Mouse (Mus musculus) liver, embryonic 14.5 days (tissue): ENCODE data around the gene Elovl2. TPM values are rescaled to one million over a fixed set of nuclear protein-coding genes. Genes with fewer than 3 reads are reported as not detected.
A peak's percentile ranks its signal among the peaks of the same experiment; 100 is the strongest.
"Not testable (repeated sequence)": the region's sequence is repeated elsewhere in the genome, so short reads cannot be mapped to it uniquely, and the experiment has no call there.

ENCODE experiments used
- ATAC-seq: fragments of 200-750 bp; cut with Nextera tagmentation; 2 replicates; pipeline ENCODE4 v1.8.0; 2017; ENCODE audit warnings: moderate number of reproducible peaks, mild to moderate bottlenecking, moderate library complexity; ENCODE audit not compliant: insufficient read depth
- DNase-seq, 3 experiments: peaks; one replicate each; pipeline ENCODE4 v3.0.0-alpha.2; 2012 to 2013; ENCODE audit warnings: low read depth in 3 of 3, low spot score in 3 of 3
- H3K27ac ChIP-seq: fragments of 300-500 bp; sonication (generic); 2 replicates; pipeline ENCODE4 v1.5.1; 2014; ENCODE audit warnings: moderate library complexity, mild to moderate bottlenecking, control low read depth, inconsistent platforms
- H3K27me3 ChIP-seq: fragments of 300-500 bp; sonication (generic); 2 replicates; pipeline ENCODE4 v1.6.1; 2014; ENCODE audit warnings: mild to moderate bottlenecking, low read length, moderate library complexity; ENCODE audit not compliant: control insufficient read depth, insufficient read depth
- H3K36me3 ChIP-seq: fragments of 300-500 bp; sonication (generic); replicated peaks from 2 replicates; pipeline ENCODE4 v1.6.1; 2014; ENCODE audit warnings: low read depth; ENCODE audit not compliant: control insufficient read depth, insufficient read depth
- H3K4me1 ChIP-seq, 2 experiments: fragments of 200-500 bp in 1 of 2; fragments of 300-500 bp in 1 of 2; sonication (generic) in 1 of 2; replicated peaks; 2 replicates each; pipeline ENCODE4 v1.6.1; 2012 to 2014; ENCODE audit warnings: antibody characterized with exemption in 1 of 2, inconsistent platforms in 1 of 2, low read length in 1 of 2; ENCODE audit not compliant: control insufficient read depth in 2 of 2, insufficient read depth in 2 of 2
- H3K4me2 ChIP-seq: fragments of 300-500 bp; sonication (generic); 2 replicates; pipeline ENCODE4 v1.6.1; 2014; ENCODE audit warnings: low read depth, mild to moderate bottlenecking, control low read depth, moderate library complexity
- H3K4me3 ChIP-seq, 2 experiments: fragments of 200-500 bp in 1 of 2; fragments of 300-500 bp in 1 of 2; sonication (generic) in 1 of 2; 2 replicates each; pipeline ENCODE4 v1.5.1; 2012 to 2014; ENCODE audit warnings: low read depth in 2 of 2, low read length in 2 of 2, mild to moderate bottlenecking in 2 of 2, control low read depth in 1 of 2, inconsistent platforms in 1 of 2, moderate library complexity in 1 of 2; ENCODE audit not compliant: insufficient read depth in 1 of 2
- H3K9ac ChIP-seq: fragments of 300-500 bp; sonication (generic); replicated peaks from 2 replicates; pipeline ENCODE4 v1.6.1; 2014; ENCODE audit warnings: mild to moderate bottlenecking, control low read depth, moderate library complexity
- H3K9me3 ChIP-seq: fragments of 300-500 bp; sonication (generic); 2 replicates; pipeline ENCODE4 v1.6.1; 2016; ENCODE audit warnings: low read length, mixed read lengths; ENCODE audit not compliant: control insufficient read depth
- CTCF ChIP-seq: IDR thresholded peaks from 2 replicates; pipeline ENCODE4 v1.5.1; 2016; ENCODE audit warnings: antibody characterized with exemption, low read depth, control low read depth
- EP300 ChIP-seq: IDR thresholded peaks from 2 replicates; pipeline ENCODE4 v1.6.1; 2016; ENCODE audit warnings: antibody characterized with exemption, low read depth
- WGBS: fragments of 180-500 bp; shearing (Covaris S2); extraction: QIAGEN DNeasy Blood & Tissue Kit; methylation state at CpG from one replicate; pipeline ENCODE4 v1.1.7; 2014; ENCODE audit not compliant: insufficient replicate concordance; 5-methylcytosine and 5-hydroxymethylcytosine counted together
- polyA plus RNA-seq, 2 experiments: library from polyadenylated mRNA; depleted of rRNA in 1 of 2; stranded (reverse) in 1 of 2; unstranded in 1 of 2; fragments of >200 nt; fragmentation: Nextera tagmentation in 1 of 2; extraction: Ambion mirVana in 1 of 2; gene quantifications; 2 replicates each; pipeline versions ENCODE4 v1.2.1 to v1.2.3; 2012 to 2014

The Elovl2 gene
- polyA plus RNA-seq, 2 experiments: 17.4 to 28.1 TPM

GRCm38 (mm10) chr13:41212558-41213322, 7.5 kb downstream of the Elovl2 start:
- H3K9ac ChIP-seq: no peak overlapping the region
- peaks cover 0 to 5% of the 10 kb centered on the region in 2 experiments; a peak in 2 of 4 replicates for H3K4me1 ChIP-seq
- DNase-seq (no peak), ATAC-seq (peak; percentile 35; the same call in 1 of the 2 replicates)
- no peaks in the 10 kb centered on the region for H3K36me3 ChIP-seq
- H3K9me3 ChIP-seq: no peaks in the 10 kb centered on the region
- no peak overlapping the region for H3K4me3 ChIP-seq
- no peak overlapping the region for H3K27ac ChIP-seq
- 49% methylated on average over 6 of the region's 6 CpGs for WGBS
- TF ChIP-seq EP300 (no peak), CTCF (no peak)
- H3K27me3 ChIP-seq: no peaks in the 10 kb centered on the region
- no peak overlapping the region for H3K4me2 ChIP-seq

GRCm38 (mm10) chr13:41211276-41211675, 8.9 kb downstream of the Elovl2 start:
- WGBS: 49% methylated on average over 4 of the region's 4 CpGs
- H3K9ac ChIP-seq: no peak overlapping the region
- no peaks in the 10 kb centered on the region for H3K27me3 ChIP-seq
- H3K4me3 ChIP-seq: no peak overlapping the region
- no peak for DNase-seq
- peak overlapping the region; percentile 29; the same call in 1 of the 2 replicates for H3K4me2 ChIP-seq
- H3K4me1 ChIP-seq: peaks cover 0 to 5% of the 10 kb centered on the region in 2 experiments; a peak in 2 of 4 replicates
- no peak overlapping the region for H3K27ac ChIP-seq
- TF ChIP-seq CTCF: no peak
- TF ChIP-seq EP300: no peak
- no peak for ATAC-seq
- no peaks in the 10 kb centered on the region for H3K9me3 ChIP-seq
- no peaks in the 10 kb centered on the region for H3K36me3 ChIP-seq

- no peak for ATAC-seq
- no peak overlapping the region for H3K27ac ChIP-seq
- H3K36me3 ChIP-seq: no peaks in the 10 kb centered on the region
- no peaks in the 10 kb centered on the region for H3K27me3 ChIP-seq
- no peak overlapping the region for H3K9ac ChIP-seq
- H3K4me3 ChIP-seq: no peak overlapping the region
- H3K4me2 ChIP-seq: no peak overlapping the region
- 66% methylated on average over 5 of the region's 5 CpGs for WGBS
- no peak for TF ChIP-seq EP300
- no peak for TF ChIP-seq CTCF
- H3K9me3 ChIP-seq: no peaks in the 10 kb centered on the region
- DNase-seq: no peak
- H3K4me1 ChIP-seq: 0 out of 4 replicates have a peak, but pooled peaks cover 0 to 3% of the 10 kb centered on the region in 2 experiments
Measured at GRCm38 (mm10) chr13:41206241-41206640, 14.0 kb downstream of the Elovl2 start.

- not testable (repeated sequence) for H3K4me1 ChIP-seq
Measured at GRCm38 (mm10) chr13:41205568-41205967, 14.6 kb downstream of the Elovl2 start.

GRCm38 (mm10) chr13:41203691-41204090, 16.5 kb downstream of the Elovl2 start:
- no peak for TF ChIP-seq EP300
- TF ChIP-seq CTCF: no peak
- Histone ChIP-seq H3K36me3 (no peaks in the 10 kb centered on the region), H3K4me2 (no peak overlapping the region), H3K9me3 (no peaks in the 10 kb centered on the region), H3K27ac (no peak overlapping the region), H3K27me3 (no peaks in the 10 kb centered on the region), H3K4me1 (peaks cover 0 to 3% of the 10 kb centered on the region in 2 experiments; a peak in 1 of 4 replicates), H3K9ac (no peak overlapping the region), H3K4me3 (no peak overlapping the region)
- DNase-seq (no peak), ATAC-seq (no peak)
- WGBS: 76% methylated on average over 9 of the region's 9 CpGs

More at GRCm38 (mm10) chr13:41205568-41205967, 14.6 kb downstream of the Elovl2 start:
- not testable (repeated sequence) for DNase-seq, H3K27ac ChIP-seq, H3K9ac ChIP-seq, H3K4me2 ChIP-seq, H3K27me3 ChIP-seq, H3K4me3 ChIP-seq, ATAC-seq, H3K36me3 ChIP-seq, H3K9me3 ChIP-seq
